Mouse (Mus musculus): ENCODE results near the gene Zcchc2. TPM values are rescaled to one million over a fixed set of nuclear protein-coding genes. Genes with fewer than 3 reads are reported as not detected.

Zcchc2 gene
- polyA plus RNA-seq, 1 experiment from 2014 or later, result 2.8 TPM

DNA sequence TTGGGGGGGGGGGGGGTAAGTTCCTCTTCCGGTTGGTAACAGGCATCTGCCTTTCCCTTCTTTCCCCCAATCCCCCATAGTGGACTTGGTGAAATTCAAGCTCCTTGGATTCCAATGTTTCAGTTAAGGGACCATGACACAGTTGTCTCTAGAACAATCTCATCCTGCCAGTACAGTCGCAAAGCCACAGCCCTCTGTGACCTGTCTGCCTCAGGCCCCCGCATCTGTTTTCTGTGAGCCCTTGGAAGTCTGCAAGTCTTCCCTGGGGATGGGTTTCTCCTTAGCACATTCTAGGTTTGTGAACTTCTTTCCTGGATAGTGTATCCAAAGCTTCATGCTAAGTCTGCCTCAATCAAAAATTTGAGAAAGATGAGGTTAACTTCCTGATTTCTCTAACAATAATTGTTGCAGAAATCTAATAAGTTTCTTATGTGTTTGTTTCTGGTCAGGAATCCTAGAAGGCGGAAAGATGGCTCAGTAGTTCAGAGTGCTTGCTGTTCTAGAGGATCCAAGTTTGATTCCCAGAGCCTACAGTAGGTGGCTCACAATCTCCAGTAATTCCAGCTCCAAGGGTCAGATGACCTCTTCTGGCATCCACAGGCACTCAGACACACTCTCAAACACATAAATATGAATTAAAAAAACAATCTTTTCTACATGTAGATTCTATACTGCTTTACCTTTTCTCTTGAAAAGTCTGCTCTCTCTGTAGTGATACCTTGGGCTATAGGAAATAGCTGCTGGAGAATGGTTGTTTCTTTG is 69.5 kb downstream of the Zcchc2 start:
- Histone ChIP-seq H3K27me3 (replicated peaks; ENCODE audit: control insufficient read depth, insufficient read depth, low read length) (no peaks in the 10 kb centered on the region), H3K4me3 (ENCODE audit: low read depth, low read length) (no peak overlapping the region), H3K4me1 (ENCODE audit: control insufficient read depth, insufficient read depth, low read length) (0 out of 2 replicates have a peak, but pooled peaks cover 11% of the 10 kb centered on the region), H3K4me2 (ENCODE audit: low read depth, low read length) (no peak overlapping the region), H3K36me3 (ENCODE audit: control insufficient read depth, insufficient read depth, low read length) (no peaks in the 10 kb centered on the region), H3K27ac (replicated peaks; ENCODE audit: low read depth, low read length) (no peak overlapping the region), H3K9me3 (ENCODE audit: control insufficient read depth, low read length) (no peaks in the 10 kb centered on the region), H3K9ac (ENCODE audit: low read depth, low read length) (no peak overlapping the region)
- 61% methylated on average over 4 of the region's 4 CpGs for WGBS
- ATAC-seq (ENCODE audit: low read depth) (no peak), DNase-seq (ENCODE audit: low spot score) (no peak)

DNA sequence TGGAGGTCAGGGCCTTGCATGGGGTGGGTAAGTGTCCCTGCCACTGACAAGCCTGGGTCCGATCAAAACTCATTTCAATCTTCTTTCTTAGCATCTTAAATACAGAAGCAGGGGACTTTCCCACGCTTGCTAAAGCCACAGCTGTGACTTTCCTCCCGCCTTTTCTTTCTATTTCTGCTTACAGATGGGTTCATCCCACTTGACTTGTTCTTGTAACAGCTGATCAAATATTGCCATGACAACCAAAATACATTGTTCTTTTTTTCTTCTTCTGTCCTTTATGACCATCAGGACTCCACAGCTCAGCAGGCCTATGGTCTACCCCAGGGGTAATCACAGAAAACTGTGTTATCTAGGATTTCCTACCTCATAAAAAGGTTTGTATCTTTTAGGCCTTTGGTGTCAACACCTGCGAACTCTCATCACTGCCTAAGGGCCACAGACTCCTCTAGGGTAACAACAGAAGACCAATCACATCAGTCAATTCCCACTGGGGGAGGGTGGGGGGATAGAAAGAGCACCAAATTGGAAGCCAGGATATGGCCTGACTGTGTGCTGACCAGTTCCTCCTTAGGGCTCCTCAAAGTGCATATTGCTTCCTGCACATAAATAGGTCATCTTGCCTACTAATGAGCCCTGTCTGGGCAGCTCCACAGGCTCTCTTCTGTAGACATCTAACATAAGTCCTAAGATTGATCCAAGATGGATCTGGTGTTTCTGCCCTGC is 71.1 kb downstream of the Zcchc2 start:
- no peak overlapping the region for H3K9ac ChIP-seq (ENCODE audit: low read depth, low read length)
- H3K4me1 ChIP-seq (ENCODE audit: control insufficient read depth, insufficient read depth, low read length), result peaks cover 11% of the 10 kb centered on the region; the same call in 1 of the 2 replicates
- H3K36me3 ChIP-seq (ENCODE audit: control insufficient read depth, insufficient read depth, low read length), result no peaks in the 10 kb centered on the region
- H3K9me3 ChIP-seq (ENCODE audit: control insufficient read depth, low read length), result no peaks in the 10 kb centered on the region
- no peaks in the 10 kb centered on the region for H3K27me3 ChIP-seq (replicated peaks; ENCODE audit: control insufficient read depth, insufficient read depth, low read length)
- DNase-seq (ENCODE audit: low spot score) (no peak), ATAC-seq (ENCODE audit: low read depth) (no peak)
- H3K4me2 ChIP-seq (ENCODE audit: low read depth, low read length), result no peak overlapping the region
- no peak overlapping the region for H3K4me3 ChIP-seq (ENCODE audit: low read depth, low read length)
- 80% methylated on average over 4 of the region's 4 CpGs for WGBS
- no peak overlapping the region for H3K27ac ChIP-seq (replicated peaks; ENCODE audit: low read depth, low read length)

DNA sequence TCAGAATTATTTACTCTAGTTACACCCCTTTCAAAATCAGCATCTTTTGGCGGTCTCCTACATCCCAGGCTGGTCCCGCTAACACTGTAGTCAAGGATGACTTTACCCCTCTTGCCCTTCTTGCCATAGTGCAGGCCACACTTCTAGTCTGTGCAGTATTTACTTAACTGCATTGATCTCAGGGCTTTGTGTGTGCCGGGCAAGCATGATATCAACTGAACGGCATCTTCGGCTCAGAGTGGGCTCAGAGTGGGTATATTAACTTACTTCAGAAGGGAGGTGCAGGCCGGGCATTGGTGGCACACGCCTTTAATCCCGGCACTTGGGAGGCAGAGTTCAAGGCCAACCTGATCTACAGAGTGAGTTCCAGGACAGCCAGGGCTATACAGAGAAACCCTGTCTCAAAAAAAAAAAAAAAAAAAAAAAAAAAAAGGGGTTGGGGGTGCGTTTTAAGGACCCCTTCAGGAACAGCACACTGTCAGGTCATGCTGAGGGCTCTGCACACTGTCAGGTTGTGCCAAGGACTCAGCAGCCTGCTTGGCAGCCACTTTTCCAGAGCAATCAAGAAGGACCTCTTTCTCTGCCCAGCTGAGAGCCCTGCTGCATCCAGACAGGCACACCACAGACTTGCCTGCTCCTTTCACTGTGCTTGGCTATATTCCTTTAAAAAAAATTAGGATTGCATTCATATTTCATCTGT is 72.8 kb downstream of the Zcchc2 start:
- DNase-seq (ENCODE audit: low spot score) (no peak), ATAC-seq (ENCODE audit: low read depth) (no peak)
- Histone ChIP-seq H3K4me2 (ENCODE audit: low read depth, low read length) (no peak overlapping the region), H3K36me3 (ENCODE audit: control insufficient read depth, insufficient read depth, low read length) (no peaks in the 10 kb centered on the region), H3K9ac (ENCODE audit: low read depth, low read length) (no peak overlapping the region), H3K4me1 (ENCODE audit: control insufficient read depth, insufficient read depth, low read length) (peaks cover 11% of the 10 kb centered on the region; the same call in 1 of the 2 replicates), H3K4me3 (ENCODE audit: low read depth, low read length) (no peak overlapping the region), H3K27me3 (replicated peaks; ENCODE audit: control insufficient read depth, insufficient read depth, low read length) (no peaks in the 10 kb centered on the region), H3K27ac (replicated peaks; ENCODE audit: low read depth, low read length) (no peak overlapping the region), H3K9me3 (ENCODE audit: control insufficient read depth, low read length) (no peaks in the 10 kb centered on the region)
- WGBS, result 84% methylated on average over 9 of the region's 9 CpGs

DNA sequence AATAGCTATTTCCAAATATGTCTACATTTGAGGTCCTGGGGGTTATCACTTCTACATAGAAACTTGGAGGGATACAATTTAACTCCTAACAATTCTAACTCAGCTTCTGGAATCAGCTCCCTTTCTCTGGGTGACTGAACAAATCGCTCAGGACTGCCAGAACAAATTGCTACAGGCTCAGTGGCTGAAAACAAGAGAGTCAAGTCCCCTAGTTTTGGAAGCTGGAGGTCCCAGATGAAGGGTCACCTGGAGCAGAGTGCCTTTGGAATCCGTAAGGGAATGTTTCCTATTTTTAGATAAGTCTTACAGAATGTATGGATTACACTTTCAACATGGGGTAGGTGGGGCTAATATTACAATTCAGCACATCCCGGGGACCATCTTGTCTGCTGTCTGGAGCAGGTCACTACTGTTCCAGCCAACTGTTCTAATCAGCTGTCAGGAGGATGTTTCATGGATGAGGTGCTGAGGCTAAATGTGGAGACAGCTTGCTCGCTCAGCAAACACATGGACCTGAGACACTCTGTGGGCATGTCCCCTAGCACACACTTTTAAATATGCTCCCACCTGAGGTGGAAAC is 73.5 kb downstream of the Zcchc2 start:
- ATAC-seq (ENCODE audit: low read depth), result peak; percentile 41; the same call in 1 of the 2 replicates
- 72% methylated on average over 4 of the region's 4 CpGs for WGBS
- Histone ChIP-seq H3K27ac (replicated peaks; ENCODE audit: low read depth, low read length) (no peak overlapping the region), H3K36me3 (ENCODE audit: control insufficient read depth, insufficient read depth, low read length) (no peaks in the 10 kb centered on the region), H3K4me1 (ENCODE audit: control insufficient read depth, insufficient read depth, low read length) (peaks cover 11% of the 10 kb centered on the region; the same call in 1 of the 2 replicates), H3K9me3 (ENCODE audit: control insufficient read depth, low read length) (no peaks in the 10 kb centered on the region), H3K4me3 (ENCODE audit: low read depth, low read length) (no peak overlapping the region), H3K4me2 (ENCODE audit: low read depth, low read length) (no peak overlapping the region), H3K27me3 (replicated peaks; ENCODE audit: control insufficient read depth, insufficient read depth, low read length) (no peaks in the 10 kb centered on the region), H3K9ac (ENCODE audit: low read depth, low read length) (no peak overlapping the region)
- no peak for DNase-seq (ENCODE audit: low spot score)

DNA sequence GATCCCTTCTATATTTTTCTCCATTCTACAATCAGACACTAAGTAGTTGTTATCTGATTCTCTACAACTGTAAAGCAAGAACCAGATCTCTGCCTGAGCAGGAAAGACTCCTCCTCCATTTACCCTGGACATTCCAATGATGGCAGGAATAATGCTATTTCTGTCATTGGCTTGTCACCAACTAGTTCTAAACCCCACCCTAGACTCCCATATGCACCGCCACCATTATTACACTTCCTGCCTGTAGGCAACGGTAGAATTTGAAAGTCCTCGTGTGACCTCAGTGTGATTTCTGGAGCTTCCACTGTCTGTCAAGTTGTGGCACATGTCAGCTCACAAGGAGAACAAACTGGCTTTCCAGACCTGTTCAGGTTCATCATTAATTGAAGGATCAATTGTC is 74.1 kb downstream of the Zcchc2 start:
- DNase-seq (ENCODE audit: low spot score), result no peak
- 31% methylated on average over 3 of the region's 3 CpGs for WGBS

DNA sequence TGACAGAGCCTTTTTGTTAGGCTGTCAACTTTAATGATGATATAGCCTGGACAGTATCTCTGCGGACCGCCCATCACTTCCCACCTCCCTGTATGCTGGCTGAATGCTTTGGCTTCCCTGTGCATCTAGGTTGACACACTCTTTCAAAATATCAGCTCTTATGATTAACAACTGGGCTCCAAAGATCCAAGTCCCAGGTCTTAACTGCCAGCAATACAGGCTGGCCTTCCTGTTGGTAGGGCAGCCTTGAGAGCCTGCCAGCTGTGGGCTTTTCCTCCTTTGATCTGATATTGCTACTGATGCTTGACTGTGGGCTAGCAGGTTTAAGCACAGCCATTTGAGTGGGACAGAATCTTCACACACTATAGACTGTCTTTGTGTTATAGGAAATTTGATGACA is 74.5 kb downstream of the Zcchc2 start:
- Histone ChIP-seq H3K4me2 (ENCODE audit: low read depth, low read length) (no peak overlapping the region), H3K27ac (replicated peaks; ENCODE audit: low read depth, low read length) (no peak overlapping the region), H3K27me3 (replicated peaks; ENCODE audit: control insufficient read depth, insufficient read depth, low read length) (no peaks in the 10 kb centered on the region), H3K4me3 (ENCODE audit: low read depth, low read length) (no peak overlapping the region), H3K9ac (ENCODE audit: low read depth, low read length) (no peak overlapping the region), H3K4me1 (ENCODE audit: control insufficient read depth, insufficient read depth, low read length) (peaks cover 11% of the 10 kb centered on the region; the same call in 1 of the 2 replicates), H3K9me3 (ENCODE audit: control insufficient read depth, low read length) (no peaks in the 10 kb centered on the region), H3K36me3 (ENCODE audit: control insufficient read depth, insufficient read depth, low read length) (no peaks in the 10 kb centered on the region)
- 83% methylated on average over 2 of the region's 2 CpGs for WGBS
- DNase-seq (ENCODE audit: low spot score) (no peak), ATAC-seq (ENCODE audit: low read depth) (no peak)

More for the DNA sequence above, 74.1 kb downstream of the Zcchc2 start:
- H3K4me2 ChIP-seq (ENCODE audit: low read depth, low read length), result no peak overlapping the region
- H3K4me3 ChIP-seq (ENCODE audit: low read depth, low read length), result no peak overlapping the region
- no peak overlapping the region for H3K27ac ChIP-seq (replicated peaks; ENCODE audit: low read depth, low read length)
- no peak overlapping the region for H3K9ac ChIP-seq (ENCODE audit: low read depth, low read length)
- no peaks in the 10 kb centered on the region for H3K36me3 ChIP-seq (ENCODE audit: control insufficient read depth, insufficient read depth, low read length)
- H3K9me3 ChIP-seq (ENCODE audit: control insufficient read depth, low read length), result no peaks in the 10 kb centered on the region
- no peaks in the 10 kb centered on the region for H3K27me3 ChIP-seq (replicated peaks; ENCODE audit: control insufficient read depth, insufficient read depth, low read length)
- H3K4me1 ChIP-seq (ENCODE audit: control insufficient read depth, insufficient read depth, low read length), result peaks cover 11% of the 10 kb centered on the region; the same call in 1 of the 2 replicates
- ATAC-seq (ENCODE audit: low read depth), result no peak

DNA sequence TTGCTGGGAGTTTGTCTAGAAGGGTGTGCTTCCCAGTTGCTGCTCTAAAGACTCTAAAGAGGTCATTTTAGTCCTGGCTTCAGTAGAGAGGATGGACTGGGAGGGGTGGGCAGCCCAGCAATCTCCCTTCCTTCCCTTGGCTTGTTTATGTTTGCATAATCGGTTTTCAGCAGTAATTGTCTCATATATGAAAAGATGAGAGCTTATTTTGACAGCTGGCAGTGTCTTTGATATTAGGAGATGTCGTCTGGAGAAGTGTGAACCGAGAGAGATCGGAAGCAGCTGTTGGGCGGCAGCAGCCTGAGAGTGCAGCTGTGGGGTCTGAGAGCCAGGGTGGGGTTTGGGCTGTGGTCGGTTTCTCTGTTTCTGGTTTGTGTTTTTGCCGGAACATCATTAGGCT is 75.5 kb downstream of the Zcchc2 start:
- Histone ChIP-seq H3K36me3 (ENCODE audit: control insufficient read depth, insufficient read depth, low read length) (no peaks in the 10 kb centered on the region), H3K27me3 (replicated peaks; ENCODE audit: control insufficient read depth, insufficient read depth, low read length) (no peaks in the 10 kb centered on the region), H3K4me1 (ENCODE audit: control insufficient read depth, insufficient read depth, low read length) (peaks cover 11% of the 10 kb centered on the region; the same call in 1 of the 2 replicates), H3K9ac (ENCODE audit: low read depth, low read length) (no peak overlapping the region), H3K9me3 (ENCODE audit: control insufficient read depth, low read length) (no peaks in the 10 kb centered on the region), H3K4me3 (ENCODE audit: low read depth, low read length) (no peak overlapping the region), H3K4me2 (ENCODE audit: low read depth, low read length) (no peak overlapping the region), H3K27ac (replicated peaks; ENCODE audit: low read depth, low read length) (peak overlapping the region; percentile 46; the same call in 1 of the 2 replicates)
- ATAC-seq (ENCODE audit: low read depth) (peak; percentile 68; the same call in 1 of the 2 replicates), DNase-seq (ENCODE audit: low spot score) (peak; percentile 82)
- 12% methylated on average over 7 of the region's 7 CpGs for WGBS

DNA sequence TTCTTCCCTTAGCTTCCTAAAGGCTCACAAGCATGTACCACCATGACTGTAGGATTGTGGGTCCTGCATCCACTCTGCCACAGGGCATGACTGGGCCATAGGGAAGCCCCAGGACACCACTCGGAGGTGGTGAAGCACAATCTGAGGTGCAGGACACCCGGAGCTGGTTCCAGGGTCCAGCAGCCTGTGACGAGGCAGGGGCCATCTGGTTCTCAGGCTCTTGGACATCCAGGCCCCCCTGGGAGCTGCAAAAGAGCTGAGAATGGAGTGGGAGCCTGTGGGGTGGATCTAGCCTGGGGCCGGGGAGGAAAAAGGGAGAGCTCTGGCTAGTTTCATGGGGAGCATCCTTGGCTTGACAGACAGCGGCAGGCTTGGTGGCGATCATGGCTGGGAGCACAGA is 77.1 kb downstream of the Zcchc2 start:
- 83% methylated on average over 6 of the region's 6 CpGs for WGBS
- Histone ChIP-seq H3K4me1 (ENCODE audit: control insufficient read depth, insufficient read depth, low read length) (peaks cover 18% of the 10 kb centered on the region), H3K9me3 (ENCODE audit: control insufficient read depth, low read length) (no peaks in the 10 kb centered on the region), H3K4me3 (ENCODE audit: low read depth, low read length) (no peak overlapping the region), H3K27me3 (replicated peaks; ENCODE audit: control insufficient read depth, insufficient read depth, low read length) (no peaks in the 10 kb centered on the region), H3K36me3 (ENCODE audit: control insufficient read depth, insufficient read depth, low read length) (no peaks in the 10 kb centered on the region), H3K4me2 (ENCODE audit: low read depth, low read length) (no peak overlapping the region), H3K9ac (ENCODE audit: low read depth, low read length) (no peak overlapping the region), H3K27ac (replicated peaks; ENCODE audit: low read depth, low read length) (no peak overlapping the region)
- ATAC-seq (ENCODE audit: low read depth) (no peak), DNase-seq (ENCODE audit: low spot score) (no peak)
